Mouse (Mus musculus): ENCODE data around the gene Chic1. TPM values are rescaled to one million over a fixed set of nuclear protein-coding genes. Genes with fewer than 3 reads are reported as not detected.

Gene Chic1
- total RNA-seq, 1 experiment from 2014 or later = 6.9 TPM

DNA sequence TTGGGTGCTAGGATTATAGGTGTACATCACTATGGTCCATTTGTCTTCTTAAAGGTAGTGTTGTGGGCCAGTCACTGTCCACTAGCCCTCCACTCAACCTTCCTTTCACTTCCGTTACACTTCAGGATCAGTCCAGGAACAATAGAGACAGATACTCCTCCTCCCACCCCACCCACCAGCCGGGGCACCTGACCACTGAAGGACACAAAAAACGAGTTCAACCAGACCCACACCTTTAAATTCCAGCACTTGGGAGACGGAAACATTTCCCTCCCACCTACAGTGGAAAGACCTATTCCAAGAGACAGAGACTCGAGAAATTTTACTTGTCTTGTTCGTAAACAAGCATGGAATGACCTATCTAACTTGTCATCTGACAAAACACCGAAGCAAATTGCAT lies 76.0 kb downstream of the Chic1 start:
- DNase-seq = no peak

DNA sequence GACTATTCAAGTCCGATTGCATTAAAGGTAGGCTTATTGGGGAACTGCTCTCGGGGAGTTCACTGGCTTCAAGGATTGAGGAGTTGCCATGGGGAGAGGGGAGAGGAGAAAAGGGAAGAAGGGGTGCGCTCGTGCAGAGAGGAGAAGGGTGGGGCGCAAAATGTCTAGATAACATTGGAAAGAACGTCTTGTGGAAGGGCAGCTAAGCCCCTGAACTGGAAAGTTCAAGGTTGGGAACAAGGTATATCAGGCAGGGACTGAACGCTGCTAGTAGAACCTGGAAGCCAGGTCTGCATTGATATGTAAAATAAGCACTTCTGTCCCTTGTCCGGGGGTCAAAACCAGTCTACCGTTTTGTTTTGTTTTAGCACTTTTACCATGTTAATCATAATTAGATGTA lies 81.7 kb downstream of the Chic1 start:
- no peak for DNase-seq

DNA sequence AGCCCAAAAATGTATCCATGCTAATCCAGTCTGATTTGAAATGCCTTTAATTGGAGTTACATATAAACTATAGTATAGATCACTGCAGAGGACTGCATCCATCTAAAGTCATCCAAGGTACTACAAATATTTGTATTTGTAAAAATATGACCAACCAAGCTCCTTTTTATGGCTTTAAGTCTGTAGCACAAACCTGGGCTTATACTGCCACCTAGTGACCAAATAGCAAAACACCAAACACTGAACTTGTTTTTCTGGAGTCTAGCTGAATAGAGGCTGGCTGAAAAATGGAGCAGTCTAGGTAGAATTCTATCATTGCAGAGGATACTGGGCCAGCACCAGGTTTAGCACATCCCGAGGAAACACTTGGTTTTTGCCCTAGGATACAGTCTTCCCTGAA lies 84.5 kb downstream of the Chic1 start:
- no peak for DNase-seq

DNA sequence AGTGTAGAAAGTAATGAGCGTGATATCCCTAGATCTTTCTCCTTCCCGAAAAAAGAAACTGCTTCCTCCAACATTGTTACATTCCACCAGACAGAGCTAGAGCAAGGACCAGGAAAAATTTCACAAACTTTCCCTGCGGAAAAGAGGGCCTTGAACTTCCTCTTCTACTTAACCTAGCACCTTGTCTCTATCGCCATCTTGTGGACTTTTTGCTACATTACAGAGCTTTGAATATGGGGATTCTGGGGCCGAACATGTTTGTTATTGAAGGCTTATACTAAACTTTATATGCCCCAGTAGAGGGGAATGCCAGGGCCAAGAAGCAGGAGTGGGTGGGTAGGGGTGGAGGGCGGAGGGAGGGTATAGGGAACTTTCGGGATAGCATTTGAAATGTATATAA lies 87.5 kb downstream of the Chic1 start:
- no peak for DNase-seq

Other genes with a start within 250 kb of the Chic1 start
- gene Nap1l2, start 169.8 kb upstream of the Chic1 start, total RNA-seq (2021) = 0.62 and 1.1 TPM in 2 replicates
- not detected in 2 replicates for gene Cdx4, start 35.1 kb upstream of the Chic1 start, total RNA-seq (2021)
- gene Tsx, start 58.0 kb downstream of the Chic1 start, total RNA-seq (2021) = not detected in 2 replicates
- 2.6 TPM in 1 of 2 replicates, not detected in the other for gene Gm26992, start 65.5 kb downstream of the Chic1 start, total RNA-seq (2021)

Measured in adrenal gland, postnatal 25 days (tissue).